Mouse (Mus musculus): ENCODE measurements at regions not wholly inside any gene's neighbourhood (a gene's known extent, or its start where the extent isn't known, plus 50 kb on each side); places are given as distances from the start of the nearest gene placed in this dataset.

DNA sequence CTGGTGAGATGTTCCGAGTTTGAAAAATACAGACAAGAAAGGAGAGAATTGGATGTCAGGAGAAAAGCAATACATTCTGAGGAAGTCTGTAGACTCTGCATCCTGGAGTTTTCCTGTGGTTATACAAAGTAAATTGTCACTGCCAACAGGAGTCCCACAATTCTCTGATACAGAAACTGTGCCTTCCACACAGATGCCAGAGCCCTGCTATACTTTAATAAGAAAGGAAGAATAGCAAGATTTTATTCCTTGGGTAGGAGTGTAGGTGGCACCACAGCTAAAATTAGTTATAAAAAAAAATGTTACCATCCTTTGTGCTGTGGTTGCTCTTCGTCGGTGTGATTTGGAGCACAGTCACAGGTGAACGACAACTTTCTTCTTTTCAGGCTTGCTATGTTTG is 454.7 kb upstream of the Agtr1b start:
- Histone ChIP-seq H3K4me1 (ENCODE audit: control insufficient read depth in 1 of 2, insufficient read depth in 2 of 2) (peaks cover 0 to 17% of the 10 kb centered on the region in 2 experiments; a peak in 2 of 4 replicates), H3K4me3 (replicated peaks in 1 of 3; ENCODE audit: low read depth in 2 of 3, low read length in 2 of 3, poor library complexity in 1 of 3) (no peak overlapping the region), H3K27ac (ENCODE audit: insufficient read depth, low read depth) (no peak overlapping the region), H3K79me2 (replicated peaks; ENCODE audit: control insufficient read depth, extremely low read depth, insufficient read depth, poor library complexity, severe bottlenecking) (no peaks in the 10 kb centered on the region), H3K9me3 (replicated peaks; ENCODE audit: low read length) (no peaks in the 10 kb centered on the region), H3K27me3 (replicated peaks) (no peaks in the 10 kb centered on the region), H3K36me3 (replicated peaks in 1 of 2; ENCODE audit: control insufficient read depth in 1 of 2, insufficient read depth in 1 of 2, low read length in 1 of 2) (no peaks in the 10 kb centered on the region), H3K9ac (ENCODE audit: insufficient read depth, low read depth) (no peak overlapping the region), H3K4me2 (ENCODE audit: insufficient read depth, low read depth, poor library complexity, severe bottlenecking) (no peak overlapping the region; the same call in 1 of the 2 replicates)
- no peak for TF ChIP-seq USF1 (IDR thresholded peaks at IDR 0.05; ENCODE audit: low read depth, low read length)
- DNase-seq (ENCODE audit: extremely low read depth): no peak
- dilution Hi-C loops (cut with MboI; ENCODE audit: extremely low pct_ligation_motif_present, extremely low pct_unique_long_range_greater_than_20kb, low sequenced_read_pairs) (no loop called here), in situ Hi-C loops (cut with MboI; ENCODE audit: low pct_ligation_motif_present, low pct_unique_long_range_greater_than_20kb, low sequenced_read_pairs) (no loop called here)

DNA sequence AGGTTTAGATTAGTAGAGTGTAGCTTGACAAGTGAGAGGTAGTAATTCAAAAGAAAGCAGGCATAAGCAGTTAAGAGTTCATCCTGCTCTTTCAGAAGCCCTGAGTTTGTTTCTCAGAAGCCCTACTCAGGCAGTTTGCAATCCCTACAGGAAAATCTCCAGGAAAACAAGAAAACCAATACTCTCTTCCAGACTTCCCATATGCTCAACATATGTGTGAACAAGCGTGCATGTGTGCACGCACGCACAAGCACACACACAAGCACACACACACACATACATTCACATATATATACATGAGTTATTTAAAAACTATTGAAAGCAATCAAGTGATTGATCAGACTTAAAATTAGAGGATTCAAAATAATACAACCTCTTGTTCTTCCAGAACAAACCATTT is 453.1 kb upstream of the Agtr1b start:
- Histone ChIP-seq H3K27me3 (replicated peaks) (no peaks in the 10 kb centered on the region), H3K36me3 (replicated peaks in 1 of 2; ENCODE audit: control insufficient read depth in 1 of 2, insufficient read depth in 1 of 2, low read length in 1 of 2) (no peaks in the 10 kb centered on the region), H3K4me2 (ENCODE audit: insufficient read depth, low read depth, poor library complexity, severe bottlenecking) (no peak overlapping the region), H3K4me1 (ENCODE audit: control insufficient read depth in 1 of 2, insufficient read depth in 2 of 2) (peaks cover 0 to 7% of the 10 kb centered on the region in 2 experiments; a peak in 1 of 4 replicates), H3K4me3 (replicated peaks in 1 of 3; ENCODE audit: low read depth in 2 of 3, low read length in 2 of 3, poor library complexity in 1 of 3) (no peak overlapping the region), H3K27ac (ENCODE audit: insufficient read depth, low read depth) (no peak overlapping the region), H3K9ac (ENCODE audit: insufficient read depth, low read depth) (no peak overlapping the region), H3K79me2 (replicated peaks; ENCODE audit: control insufficient read depth, extremely low read depth, insufficient read depth, poor library complexity, severe bottlenecking) (no peaks in the 10 kb centered on the region), H3K9me3 (replicated peaks; ENCODE audit: low read length) (no peaks in the 10 kb centered on the region)
- TF ChIP-seq SMC3 (IDR thresholded peaks at IDR 0.05; ENCODE audit: low read depth, low read length) (no peak), BHLHE40 (IDR thresholded peaks at IDR 0.05; ENCODE audit: low read depth, low read length) (no peak), TBP (conservative IDR thresholded peaks at IDR 0.05; ENCODE audit: low read depth, low read length) (no peak), ZNF384 (IDR thresholded peaks at IDR 0.05; ENCODE audit: low read depth, low read length) (no peak), NRF1 (IDR thresholded peaks at IDR 0.05; ENCODE audit: low read depth, low read length) (no peak), ZC3H11A (IDR thresholded peaks at IDR 0.05; ENCODE audit: low read depth, low read length) (no peak), USF1 (IDR thresholded peaks at IDR 0.05; ENCODE audit: low read depth, low read length) (no peak), TCF12 (IDR thresholded peaks at IDR 0.05; ENCODE audit: low read depth, low read length) (no peak), ETS1 (conservative IDR thresholded peaks at IDR 0.05; ENCODE audit: low read depth, low read length) (no peak), CHD1 (IDR thresholded peaks at IDR 0.05; ENCODE audit: low read depth, low read length) (no peak), RAD21 (IDR thresholded peaks at IDR 0.05; ENCODE audit: low read depth, low read length) (no peak), GABPA (IDR thresholded peaks at IDR 0.05; ENCODE audit: insufficient replicate concordance, low read depth, low read length) (no peak), ZMIZ1 (IDR thresholded peaks at IDR 0.05; ENCODE audit: low read depth, low read length) (no peak), NELFE (IDR thresholded peaks at IDR 0.05; ENCODE audit: low read depth, low read length) (no peak), CHD2 (IDR thresholded peaks at IDR 0.05; ENCODE audit: low read length) (no peak), POLR2AphosphoS2 (IDR thresholded peaks at IDR 0.05; ENCODE audit: low read depth, low read length) (no peak), MYC (IDR thresholded peaks at IDR 0.05; ENCODE audit: low read depth, low read length) (no peak)
- dilution Hi-C loops (cut with MboI; ENCODE audit: extremely low pct_ligation_motif_present, extremely low pct_unique_long_range_greater_than_20kb, low sequenced_read_pairs): no loop called here
- no peak for DNase-seq (ENCODE audit: extremely low read depth)
- in situ Hi-C loops (cut with MboI; ENCODE audit: low pct_ligation_motif_present, low pct_unique_long_range_greater_than_20kb, low sequenced_read_pairs): no loop called here
